Mouse (Mus musculus) lung, postnatal 0 days (tissue): ENCODE results near the gene Rsc1a1. TPM values are rescaled to one million over a fixed set of nuclear protein-coding genes. Genes with fewer than 3 reads are reported as not detected.

Experiments
- ATAC-seq: fragments of 200-750 bp; cut with Nextera tagmentation; 2 replicates; pipeline ENCODE4 v1.8.0; 2017; ENCODE audit warnings: moderate library complexity
- DNase-seq: peaks from one replicate; pipeline ENCODE4 v3.0.0-alpha.2; 2016; ENCODE audit warnings: low spot score
- H3K27ac ChIP-seq: fragments of 300-500 bp; sonication (generic); 2 replicates; pipeline ENCODE4 v1.5.1; 2014; ENCODE audit warnings: antibody characterized with exemption, mild to moderate bottlenecking, low read length, mixed read lengths
- H3K27me3 ChIP-seq: fragments of 300-500 bp; sonication (generic); replicated peaks from 2 replicates; pipeline ENCODE4 v1.6.1; 2014; ENCODE audit warnings: low read length, mixed read lengths; ENCODE audit not compliant: insufficient read depth
- H3K36me3 ChIP-seq: fragments of 300-500 bp; sonication (generic); 2 replicates; pipeline ENCODE4 v1.6.1; 2014; ENCODE audit warnings: low read length, mixed read lengths; ENCODE audit not compliant: insufficient read depth
- H3K4me1 ChIP-seq: fragments of 300-500 bp; sonication (generic); 2 replicates; pipeline ENCODE4 v1.6.1; 2014; ENCODE audit warnings: antibody characterized with exemption, low read depth, low read length, mixed read lengths; ENCODE audit not compliant: insufficient read depth
- H3K4me2 ChIP-seq: fragments of 300-500 bp; sonication (generic); replicated peaks from 2 replicates; pipeline ENCODE4 v1.6.1; 2014; ENCODE audit warnings: low read depth, mild to moderate bottlenecking, low read length, moderate library complexity, mixed read lengths
- H3K4me3 ChIP-seq: fragments of 300-500 bp; sonication (generic); 2 replicates; pipeline ENCODE4 v1.5.1; 2014; ENCODE audit warnings: low read depth, low read length
- H3K9ac ChIP-seq: fragments of 300-500 bp; sonication (generic); replicated peaks from 2 replicates; pipeline ENCODE4 v1.6.1; 2014; ENCODE audit warnings: low read depth, mild to moderate bottlenecking
- H3K9me3 ChIP-seq: fragments of 300-500 bp; sonication (generic); 2 replicates; pipeline ENCODE4 v1.6.1; 2016; ENCODE audit warnings: low read length, mixed read lengths
- CTCF ChIP-seq: IDR thresholded peaks from 2 replicates; pipeline ENCODE4 v1.5.1; 2016; ENCODE audit warnings: antibody characterized with exemption, mild to moderate bottlenecking
- EP300 ChIP-seq: IDR thresholded peaks from 2 replicates; pipeline ENCODE4 v1.6.1; 2016; ENCODE audit warnings: antibody characterized with exemption, mild to moderate bottlenecking, control low read depth
- WGBS: fragments of 180-500 bp; shearing (Covaris S2); extraction: QIAGEN DNeasy Blood & Tissue Kit; methylation state at CpG from one replicate; pipeline ENCODE4 v1.1.7; 2014; 5-methylcytosine and 5-hydroxymethylcytosine counted together
- polyA plus RNA-seq: library from polyadenylated mRNA; unstranded; fragments of >200 nt; fragmentation: Nextera tagmentation; extraction: Ambion mirVana; gene quantifications from 2 replicates; pipeline ENCODE4 v1.2.1, GENCODE M21; 2015

Gene Rsc1a1
- polyA plus RNA-seq, 1 experiment from 2014 or later: not detected

DNA sequence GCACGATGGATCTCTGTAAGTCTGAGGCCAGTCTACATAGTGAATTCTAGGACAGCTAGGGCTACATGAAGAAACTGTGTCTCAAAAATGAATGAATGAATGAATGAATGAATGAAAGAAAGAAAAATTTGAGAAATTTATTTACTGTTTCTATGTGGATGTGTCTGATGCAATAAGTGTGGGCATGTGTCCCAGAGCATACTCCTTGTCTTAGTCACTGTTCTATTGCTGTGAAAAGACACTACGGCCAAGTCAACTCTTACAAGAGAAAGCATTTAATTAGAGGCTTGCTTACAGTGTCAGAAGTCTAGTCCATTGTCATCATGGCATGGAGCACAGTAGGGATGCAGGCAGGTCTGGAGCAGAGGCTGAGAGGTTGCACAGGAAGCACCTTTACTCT is 23.6 kb upstream of the Rsc1a1 start:
- no peak for TF ChIP-seq CTCF
- DNase-seq (peak; percentile 40), ATAC-seq (no peak)
- H3K27ac ChIP-seq: no peak overlapping the region
- H3K4me3 ChIP-seq: no peak overlapping the region
- H3K4me1 ChIP-seq: no peaks in the 10 kb centered on the region
- H3K27me3 ChIP-seq: no peaks in the 10 kb centered on the region
- 85% methylated on average over 2 of the region's 2 CpGs for WGBS
- H3K36me3 ChIP-seq: peaks cover 53% of the 10 kb centered on the region
- no peak overlapping the region for H3K9ac ChIP-seq
- H3K4me2 ChIP-seq: no peak overlapping the region
- H3K9me3 ChIP-seq: no peaks in the 10 kb centered on the region

DNA sequence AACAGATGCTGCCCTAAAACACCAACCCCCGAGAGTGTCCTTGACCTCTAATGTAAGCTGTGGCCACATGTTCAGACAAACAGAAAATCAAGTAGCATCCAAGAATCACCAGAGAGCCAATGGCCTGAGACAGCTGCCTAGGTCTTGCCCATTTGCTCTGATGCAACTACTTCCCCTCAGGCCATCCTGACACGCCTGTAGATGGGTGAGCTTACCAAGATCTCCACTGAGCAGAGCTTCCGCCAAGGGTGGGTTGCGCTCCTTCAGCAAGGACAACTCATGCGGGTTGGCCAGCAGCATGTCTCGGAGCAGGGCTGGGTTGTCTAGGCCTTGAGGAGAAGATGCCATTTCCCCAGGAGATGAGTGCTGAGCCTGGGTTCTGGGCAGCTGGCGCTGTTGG is 22.6 kb upstream of the Rsc1a1 start:
- peaks cover 55% of the 10 kb centered on the region for H3K36me3 ChIP-seq
- 88% methylated on average over 7 of the region's 7 CpGs for WGBS
- TF ChIP-seq CTCF (no peak), EP300 (no peak)
- H3K27ac ChIP-seq: no peak overlapping the region
- DNase-seq (no peak), ATAC-seq (no peak)
- H3K9me3 ChIP-seq: no peaks in the 10 kb centered on the region
- H3K4me2 ChIP-seq: no peak overlapping the region
- H3K4me3 ChIP-seq: no peak overlapping the region
- no peaks in the 10 kb centered on the region for H3K27me3 ChIP-seq
- H3K9ac ChIP-seq: no peak overlapping the region
- no peaks in the 10 kb centered on the region for H3K4me1 ChIP-seq

DNA sequence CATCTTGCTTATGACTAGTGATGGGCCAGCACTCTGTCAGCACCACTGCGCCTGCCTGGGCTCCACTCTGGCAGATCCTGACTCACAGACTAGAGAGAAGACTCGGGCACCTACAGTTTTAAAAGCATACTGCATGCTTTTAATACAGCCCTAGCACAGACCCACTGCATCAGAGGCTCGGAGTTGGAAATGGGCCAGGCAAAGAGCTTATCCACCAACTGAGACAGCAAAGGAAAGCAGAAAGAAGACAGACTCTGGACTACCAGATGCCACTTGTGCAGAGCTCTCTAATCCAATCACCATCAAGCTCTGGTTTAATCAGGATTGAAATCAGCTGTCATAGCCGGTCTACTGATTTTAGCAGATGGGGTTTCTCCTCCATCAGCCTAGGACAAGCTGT is 19.9 kb upstream of the Rsc1a1 start:
- Histone ChIP-seq H3K36me3 (peaks cover 60% of the 10 kb centered on the region), H3K4me3 (no peak overlapping the region), H3K9me3 (no peaks in the 10 kb centered on the region), H3K9ac (no peak overlapping the region), H3K27ac (no peak overlapping the region), H3K4me1 (no peaks in the 10 kb centered on the region), H3K4me2 (no peak overlapping the region), H3K27me3 (no peaks in the 10 kb centered on the region)
- WGBS: 80% methylated on average over 4 of the region's 4 CpGs
- TF ChIP-seq EP300 (no peak), CTCF (no peak)
- peak; percentile 59 for ATAC-seq
- peak; percentile 50 for DNase-seq

DNA sequence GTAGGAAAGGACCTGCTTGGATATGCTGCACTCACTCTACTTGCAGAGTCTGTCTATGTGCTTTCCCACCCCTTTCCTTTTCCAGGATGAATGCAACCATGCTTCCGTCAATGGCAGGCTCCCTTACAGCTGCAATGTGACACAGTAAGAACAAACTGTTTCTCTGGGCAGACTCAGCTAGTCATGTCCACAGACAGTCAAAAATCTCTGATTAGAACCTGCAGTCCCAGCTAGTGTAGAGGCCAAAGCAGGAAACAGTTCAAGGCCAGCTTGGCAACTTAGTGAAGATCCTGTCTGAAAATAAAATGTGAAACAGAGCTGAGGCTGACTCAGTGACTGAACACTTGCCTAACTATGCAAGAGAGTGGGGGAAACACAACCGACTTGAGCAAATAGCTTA is 19.2 kb upstream of the Rsc1a1 start:
- ATAC-seq (no peak), DNase-seq (no peak)
- H3K4me1 ChIP-seq: no peaks in the 10 kb centered on the region
- no peak for TF ChIP-seq EP300
- no peak for TF ChIP-seq CTCF
- H3K27ac ChIP-seq: no peak overlapping the region
- H3K27me3 ChIP-seq: no peaks in the 10 kb centered on the region
- H3K9me3 ChIP-seq: no peaks in the 10 kb centered on the region
- peaks cover 60% of the 10 kb centered on the region for H3K36me3 ChIP-seq
- H3K4me2 ChIP-seq: no peak overlapping the region
- 88% methylated on average over 2 of the region's 2 CpGs for WGBS
- H3K4me3 ChIP-seq: no peak overlapping the region
- no peak overlapping the region for H3K9ac ChIP-seq

DNA sequence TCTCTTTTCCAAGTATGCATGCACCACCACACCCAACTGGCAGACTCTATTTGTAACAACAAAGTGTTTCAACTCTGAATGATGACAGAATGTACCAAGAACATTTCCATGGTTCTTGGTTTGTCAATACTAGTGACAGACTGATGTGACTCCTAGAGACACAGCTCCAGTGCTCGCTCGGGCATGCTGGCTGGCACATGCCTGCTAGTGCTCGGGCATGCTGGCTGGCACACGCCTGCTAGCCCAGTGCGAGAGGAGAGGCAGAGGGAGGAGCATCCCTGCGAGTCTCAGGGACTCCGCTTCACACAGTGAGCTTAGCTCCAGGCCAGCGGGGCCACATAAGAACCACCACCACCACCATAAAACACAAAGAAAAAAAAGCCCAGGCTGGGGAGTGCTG is 9.3 kb upstream of the Rsc1a1 start:
- 96% methylated on average over 8 of the region's 8 CpGs for WGBS
- DNase-seq: no peak
- no peak overlapping the region for H3K4me2 ChIP-seq
- TF ChIP-seq CTCF: no peak
- no peak for TF ChIP-seq EP300
- no peaks in the 10 kb centered on the region for H3K4me1 ChIP-seq
- H3K4me3 ChIP-seq: no peak overlapping the region
- no peak overlapping the region for H3K27ac ChIP-seq
- H3K9ac ChIP-seq: no peak overlapping the region
- no peaks in the 10 kb centered on the region for H3K9me3 ChIP-seq
- no peak for ATAC-seq
- peaks cover 57% of the 10 kb centered on the region; the same call in 1 of the 2 replicates for H3K36me3 ChIP-seq
- no peaks in the 10 kb centered on the region for H3K27me3 ChIP-seq

DNA sequence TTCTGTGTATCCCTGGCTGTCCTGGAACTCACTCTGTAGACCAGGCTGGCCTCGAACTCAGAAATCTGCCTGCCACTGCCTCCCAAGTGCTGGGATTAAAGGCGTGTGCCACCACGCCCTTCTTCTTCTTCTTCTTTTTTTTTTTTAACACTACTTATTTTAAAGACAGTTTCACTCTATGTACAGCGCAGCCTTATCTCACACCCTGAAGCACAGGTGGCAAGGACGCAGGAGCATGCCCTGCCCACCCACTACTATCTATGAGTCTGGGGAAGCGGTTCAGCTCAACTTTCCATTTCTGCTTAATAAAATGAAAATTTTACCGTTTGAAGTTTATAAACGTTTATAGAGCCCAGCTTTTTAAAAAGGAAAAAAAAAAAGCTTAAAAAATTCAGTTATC is 3.1 kb upstream of the Rsc1a1 start:
- H3K27ac ChIP-seq: no peak overlapping the region
- H3K4me3 ChIP-seq: no peak overlapping the region
- DNase-seq: no peak
- no peaks in the 10 kb centered on the region for H3K27me3 ChIP-seq
- H3K36me3 ChIP-seq: peaks cover 54% of the 10 kb centered on the region; the same call in 1 of the 2 replicates
- H3K9me3 ChIP-seq: no peaks in the 10 kb centered on the region
- H3K4me2 ChIP-seq: no peak overlapping the region
- no peaks in the 10 kb centered on the region for H3K4me1 ChIP-seq
- H3K9ac ChIP-seq: no peak overlapping the region
- 84% methylated on average over 8 of the region's 8 CpGs for WGBS
- TF ChIP-seq EP300 (no peak), CTCF (no peak)
- no peak for ATAC-seq

DNA sequence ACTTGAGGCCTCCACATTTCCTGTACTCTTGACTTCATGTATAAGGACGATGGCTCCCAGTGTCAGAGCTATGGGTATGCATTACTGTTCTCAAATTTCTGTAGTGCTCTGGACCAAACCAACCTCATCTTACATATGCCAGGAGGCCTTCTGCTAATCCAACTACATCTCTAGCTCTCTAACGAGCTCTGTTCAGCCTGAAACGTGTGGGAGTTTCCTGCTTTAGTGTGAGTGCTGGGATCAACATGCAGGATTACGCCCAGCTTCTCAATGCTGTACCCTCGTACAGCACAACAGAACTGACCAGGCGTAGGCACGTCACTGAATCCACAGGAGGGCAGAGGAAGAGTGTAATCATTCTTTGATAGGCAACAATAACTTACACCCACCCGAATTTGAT is 1.1 kb upstream of the Rsc1a1 start:
- no peaks in the 10 kb centered on the region for H3K27me3 ChIP-seq
- peaks cover 38% of the 10 kb centered on the region; the same call in 1 of the 2 replicates for H3K36me3 ChIP-seq
- H3K4me1 ChIP-seq: peaks cover 5% of the 10 kb centered on the region; the same call in 1 of the 2 replicates
- H3K4me2 ChIP-seq: no peak overlapping the region
- 74% methylated on average over 8 of the region's 8 CpGs for WGBS
- no peak overlapping the region for H3K4me3 ChIP-seq
- H3K27ac ChIP-seq: no peak overlapping the region
- ATAC-seq: no peak
- H3K9ac ChIP-seq: no peak overlapping the region
- DNase-seq: no peak
- no peak for TF ChIP-seq EP300
- no peak for TF ChIP-seq CTCF
- no peaks in the 10 kb centered on the region for H3K9me3 ChIP-seq
